Mouse (Mus musculus): ENCODE measurements around the gene Gphb5. TPM values are rescaled to one million over a fixed set of nuclear protein-coding genes. Genes with fewer than 3 reads are reported as not detected.

Gphb5 gene
- polyA plus RNA-seq, 1 experiment from 2014 or later: not detected

GRCm38 (mm10) chr12:75387156-75387555, 29.4 kb downstream of the Gphb5 start:
- 86% methylated on average over 8 of the region's 8 CpGs for WGBS

GRCm38 (mm10) chr12:75386731-75387130, 29.9 kb downstream of the Gphb5 start:
- Histone ChIP-seq H3K4me1 (ENCODE audit: control insufficient read depth, insufficient read depth, low read length) (no peaks in the 10 kb centered on the region), H3K4me2 (ENCODE audit: low read depth) (no peak overlapping the region), H3K27ac (ENCODE audit: low read depth, low read length) (no peak overlapping the region), H3K9me3 (ENCODE audit: control insufficient read depth, low read length) (no peaks in the 10 kb centered on the region), H3K9ac (ENCODE audit: low read length) (no peak overlapping the region), H3K27me3 (ENCODE audit: control insufficient read depth, insufficient read depth, low read length) (no peaks in the 10 kb centered on the region), H3K36me3 (ENCODE audit: control insufficient read depth, insufficient read depth, low read length) (no peaks in the 10 kb centered on the region), H3K4me3 (ENCODE audit: low read depth, low read length) (no peak overlapping the region)
- no peak for ATAC-seq (ENCODE audit: insufficient read depth, low FRiP score, low TSS enrichment)
- no peak for DNase-seq (ENCODE audit: low spot score)
- WGBS: 91% methylated on average over 9 of the region's 9 CpGs

More at GRCm38 (mm10) chr12:75387156-75387555, 29.4 kb downstream of the Gphb5 start:
- Histone ChIP-seq H3K9me3 (ENCODE audit: control insufficient read depth, low read length) (no peaks in the 10 kb centered on the region), H3K9ac (ENCODE audit: low read length) (no peak overlapping the region), H3K4me1 (ENCODE audit: control insufficient read depth, insufficient read depth, low read length) (no peaks in the 10 kb centered on the region), H3K4me2 (ENCODE audit: low read depth) (no peak overlapping the region), H3K27me3 (ENCODE audit: control insufficient read depth, insufficient read depth, low read length) (no peaks in the 10 kb centered on the region), H3K27ac (ENCODE audit: low read depth, low read length) (no peak overlapping the region), H3K4me3 (ENCODE audit: low read depth, low read length) (no peak overlapping the region), H3K36me3 (ENCODE audit: control insufficient read depth, insufficient read depth, low read length) (no peaks in the 10 kb centered on the region)
- DNase-seq (ENCODE audit: low spot score) (no peak), ATAC-seq (ENCODE audit: insufficient read depth, low FRiP score, low TSS enrichment) (no peak)

DNA sequence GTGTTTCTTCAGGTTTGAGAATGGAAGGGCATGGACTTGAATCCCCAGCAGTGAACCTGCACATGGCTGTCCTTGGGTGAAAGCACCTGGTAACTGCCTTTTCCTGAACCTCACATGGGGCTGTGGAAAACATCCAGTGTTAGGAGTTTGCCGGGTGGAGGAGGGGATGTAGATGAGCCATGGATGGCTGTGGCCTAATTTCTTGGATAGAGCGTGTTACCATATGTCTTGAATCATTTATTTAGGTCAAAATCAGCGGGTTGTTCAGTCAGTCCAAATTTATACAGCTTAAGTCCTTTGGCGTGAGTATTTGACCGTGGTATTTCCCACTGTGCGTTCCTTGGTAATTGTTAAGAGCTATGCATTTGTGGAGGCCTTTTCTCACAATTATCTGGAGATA, 40.5 kb downstream of the Gphb5 start:
- Histone ChIP-seq H3K9ac (ENCODE audit: low read length) (no peak overlapping the region), H3K9me3 (ENCODE audit: control insufficient read depth, low read length) (no peaks in the 10 kb centered on the region), H3K27me3 (ENCODE audit: control insufficient read depth, insufficient read depth, low read length) (no peaks in the 10 kb centered on the region), H3K27ac (ENCODE audit: low read depth, low read length) (no peak overlapping the region), H3K4me2 (ENCODE audit: low read depth) (no peak overlapping the region), H3K36me3 (ENCODE audit: control insufficient read depth, insufficient read depth, low read length) (no peaks in the 10 kb centered on the region), H3K4me3 (ENCODE audit: low read depth, low read length) (no peak overlapping the region), H3K4me1 (ENCODE audit: control insufficient read depth, insufficient read depth, low read length) (no peaks in the 10 kb centered on the region)
- no peak for DNase-seq (ENCODE audit: low spot score)
- WGBS: 87% methylated on average over 6 of the region's 6 CpGs
- no peak for ATAC-seq (ENCODE audit: insufficient read depth, low FRiP score, low TSS enrichment)

GRCm38 (mm10) chr12:75375060-75375459, 41.5 kb downstream of the Gphb5 start:
- no peak overlapping the region for H3K4me3 ChIP-seq (ENCODE audit: low read depth, low read length)
- no peak overlapping the region for H3K4me2 ChIP-seq (ENCODE audit: low read depth)
- H3K4me1 ChIP-seq (ENCODE audit: control insufficient read depth, insufficient read depth, low read length): no peaks in the 10 kb centered on the region
- DNase-seq (ENCODE audit: low spot score) (no peak), ATAC-seq (ENCODE audit: insufficient read depth, low FRiP score, low TSS enrichment) (no peak)
- no peak overlapping the region for H3K9ac ChIP-seq (ENCODE audit: low read length)
- H3K27me3 ChIP-seq (ENCODE audit: control insufficient read depth, insufficient read depth, low read length): no peaks in the 10 kb centered on the region
- H3K27ac ChIP-seq (ENCODE audit: low read depth, low read length): no peak overlapping the region
- 84% methylated on average over 12 of the region's 12 CpGs for WGBS
- no peaks in the 10 kb centered on the region for H3K9me3 ChIP-seq (ENCODE audit: control insufficient read depth, low read length)
- no peaks in the 10 kb centered on the region for H3K36me3 ChIP-seq (ENCODE audit: control insufficient read depth, insufficient read depth, low read length)

DNA sequence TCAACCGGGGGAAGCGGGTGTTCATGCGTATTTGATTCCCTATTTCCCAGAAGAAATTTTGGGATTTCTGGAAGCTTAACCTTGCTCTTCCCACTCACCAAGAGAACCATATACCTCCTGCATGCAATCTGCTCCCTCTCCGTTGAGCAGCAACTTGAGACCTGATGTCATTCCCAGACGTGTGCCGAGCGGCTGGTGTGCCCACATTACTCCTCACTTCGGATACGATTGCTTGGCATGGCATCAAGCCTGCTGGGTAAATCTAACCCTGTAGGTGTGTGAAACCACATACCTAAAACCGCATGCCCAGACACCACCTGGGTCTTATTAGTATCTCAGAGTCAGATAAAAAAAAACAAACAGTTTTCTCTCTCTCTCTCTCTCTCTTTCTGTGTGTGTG, 42.1 kb downstream of the Gphb5 start:
- ATAC-seq (ENCODE audit: insufficient read depth, low FRiP score, low TSS enrichment) (no peak), DNase-seq (ENCODE audit: low spot score) (no peak)
- H3K9me3 ChIP-seq (ENCODE audit: control insufficient read depth, low read length): no peaks in the 10 kb centered on the region
- 91% methylated on average over 10 of the region's 10 CpGs for WGBS
- no peak overlapping the region for H3K4me2 ChIP-seq (ENCODE audit: low read depth)
- H3K27ac ChIP-seq (ENCODE audit: low read depth, low read length): no peak overlapping the region
- no peak overlapping the region for H3K9ac ChIP-seq (ENCODE audit: low read length)
- no peak overlapping the region for H3K4me3 ChIP-seq (ENCODE audit: low read depth, low read length)
- no peaks in the 10 kb centered on the region for H3K27me3 ChIP-seq (ENCODE audit: control insufficient read depth, insufficient read depth, low read length)
- H3K36me3 ChIP-seq (ENCODE audit: control insufficient read depth, insufficient read depth, low read length): no peaks in the 10 kb centered on the region
- no peaks in the 10 kb centered on the region for H3K4me1 ChIP-seq (ENCODE audit: control insufficient read depth, insufficient read depth, low read length)

DNA sequence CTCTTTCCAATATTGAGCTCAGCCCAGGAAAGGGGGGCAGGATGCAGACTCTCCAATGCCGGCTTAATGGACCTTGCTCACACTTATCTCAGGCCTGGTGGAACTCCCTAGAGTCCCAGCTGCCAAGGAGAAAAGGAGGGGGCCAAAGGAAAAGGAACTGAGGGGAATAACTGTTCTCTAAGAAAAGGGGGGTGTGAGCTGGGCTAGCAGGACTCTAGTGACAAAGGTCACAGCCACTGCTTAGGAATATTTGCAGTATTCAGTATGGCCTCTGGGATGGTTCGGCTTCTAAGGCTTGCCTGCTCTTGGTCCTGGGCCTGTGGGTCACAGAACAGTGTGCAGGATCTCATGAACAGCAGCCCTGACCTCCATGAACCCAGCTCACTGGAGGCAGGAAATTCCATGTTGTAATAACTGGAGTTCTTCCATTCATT, 47.1 kb downstream of the Gphb5 start:
- Histone ChIP-seq H3K4me1 (ENCODE audit: control insufficient read depth, insufficient read depth, low read length) (no peaks in the 10 kb centered on the region), H3K9ac (ENCODE audit: low read length) (no peak overlapping the region), H3K27me3 (ENCODE audit: control insufficient read depth, insufficient read depth, low read length) (no peaks in the 10 kb centered on the region), H3K4me2 (ENCODE audit: low read depth) (no peak overlapping the region), H3K9me3 (ENCODE audit: control insufficient read depth, low read length) (no peaks in the 10 kb centered on the region), H3K4me3 (ENCODE audit: low read depth, low read length) (no peak overlapping the region), H3K36me3 (ENCODE audit: control insufficient read depth, insufficient read depth, low read length) (no peaks in the 10 kb centered on the region), H3K27ac (ENCODE audit: low read depth, low read length) (no peak overlapping the region)
- no peak for ATAC-seq (ENCODE audit: insufficient read depth, low FRiP score, low TSS enrichment)
- no peak for DNase-seq (ENCODE audit: low spot score)
- 77% methylated on average over 2 of the region's 2 CpGs for WGBS

- Histone ChIP-seq H3K9me3 (ENCODE audit: control insufficient read depth, low read length) (no peaks in the 10 kb centered on the region), H3K4me1 (ENCODE audit: control insufficient read depth, insufficient read depth, low read length) (no peaks in the 10 kb centered on the region), H3K9ac (ENCODE audit: low read length) (no peak overlapping the region), H3K27me3 (ENCODE audit: control insufficient read depth, insufficient read depth, low read length) (no peaks in the 10 kb centered on the region), H3K4me2 (ENCODE audit: low read depth) (no peak overlapping the region), H3K27ac (ENCODE audit: low read depth, low read length) (no peak overlapping the region), H3K4me3 (ENCODE audit: low read depth, low read length) (no peak overlapping the region), H3K36me3 (ENCODE audit: control insufficient read depth, insufficient read depth, low read length) (no peaks in the 10 kb centered on the region)
- ATAC-seq (ENCODE audit: insufficient read depth, low FRiP score, low TSS enrichment): no peak
- WGBS: 81% methylated on average over 5 of the region's 5 CpGs
- no peak for DNase-seq (ENCODE audit: low spot score)
Measured at GRCm38 (mm10) chr12:75368527-75368926, 48.1 kb downstream of the Gphb5 start.

- no peak overlapping the region for H3K27ac ChIP-seq (ENCODE audit: low read depth, low read length)
- H3K4me2 ChIP-seq (ENCODE audit: low read depth): no peak overlapping the region
- WGBS: 93% methylated on average over 6 of the region's 6 CpGs
- DNase-seq (ENCODE audit: low spot score) (no peak), ATAC-seq (ENCODE audit: insufficient read depth, low FRiP score, low TSS enrichment) (no peak)
- no peaks in the 10 kb centered on the region for H3K36me3 ChIP-seq (ENCODE audit: control insufficient read depth, insufficient read depth, low read length)
- H3K9ac ChIP-seq (ENCODE audit: low read length): no peak overlapping the region
- H3K9me3 ChIP-seq (ENCODE audit: control insufficient read depth, low read length): no peaks in the 10 kb centered on the region
- no peaks in the 10 kb centered on the region for H3K27me3 ChIP-seq (ENCODE audit: control insufficient read depth, insufficient read depth, low read length)
- H3K4me3 ChIP-seq (ENCODE audit: low read depth, low read length): no peak overlapping the region
- no peaks in the 10 kb centered on the region for H3K4me1 ChIP-seq (ENCODE audit: control insufficient read depth, insufficient read depth, low read length)
Measured at GRCm38 (mm10) chr12:75367371-75367770, 49.2 kb downstream of the Gphb5 start.

GRCm38 (mm10) chr12:75365621-75366124, 50.9 kb downstream of the Gphb5 start:
- no peaks in the 10 kb centered on the region for H3K4me1 ChIP-seq (ENCODE audit: control insufficient read depth, insufficient read depth, low read length)
- no peaks in the 10 kb centered on the region for H3K36me3 ChIP-seq (ENCODE audit: control insufficient read depth, insufficient read depth, low read length)
- no peak overlapping the region for H3K27ac ChIP-seq (ENCODE audit: low read depth, low read length)
- no peaks in the 10 kb centered on the region for H3K27me3 ChIP-seq (ENCODE audit: control insufficient read depth, insufficient read depth, low read length)
- no peak for ATAC-seq (ENCODE audit: insufficient read depth, low FRiP score, low TSS enrichment)
- WGBS: 92% methylated on average over 14 of the region's 14 CpGs
- no peak overlapping the region for H3K4me2 ChIP-seq (ENCODE audit: low read depth)
- no peak overlapping the region for H3K4me3 ChIP-seq (ENCODE audit: low read depth, low read length)
- no peak overlapping the region for H3K9ac ChIP-seq (ENCODE audit: low read length)
- H3K9me3 ChIP-seq (ENCODE audit: control insufficient read depth, low read length): no peaks in the 10 kb centered on the region
- no peak for DNase-seq (ENCODE audit: low spot score)
